Mouse (Mus musculus): ENCODE results near the gene Lce1h.

- TF ChIP-seq POLR2A (IDR thresholded peaks at IDR 0.05; ENCODE audit: control insufficient read depth, low read depth, low read length) (no peak), CTCF (IDR thresholded peaks at IDR 0.05; ENCODE audit: control insufficient read depth, insufficient read depth, insufficient replicate concordance, low read depth, low read length) (no peak)
Measured at GRCm38 (mm10) chr3:92738996-92739395, 25.9 kb downstream of the Lce1h start, which contains the start of gene Gm38119.
